Mouse (Mus musculus) thymus, adult 2 months (tissue): ENCODE data around the gene Ppfibp1.

Experiments used
- CTCF ChIP-seq: fragments of 200-500 bp; IDR thresholded peaks from 2 replicates; pipeline ENCODE4 v1.5.1; 2012; ENCODE audit warnings: mild to moderate bottlenecking, control low read depth, low read length, moderate library complexity, borderline replicate concordance; ENCODE audit not compliant: control insufficient read depth, poor library complexity, insufficient read depth; ENCODE audit errors: extremely low read depth
- POLR2A ChIP-seq: fragments of 200-500 bp; IDR thresholded peaks from 2 replicates; pipeline ENCODE4 v1.6.1; 2012; ENCODE audit warnings: mild to moderate bottlenecking, low read length, control low read depth, moderate library complexity; ENCODE audit not compliant: control insufficient read depth, poor library complexity, insufficient read depth; ENCODE audit errors: extremely low read depth

GRCm38 (mm10) chr6:147032303-147032925 is 144.1 kb downstream of the Ppfibp1 start, which contains the start of gene Rep15:
- TF ChIP-seq CTCF (no peak), POLR2A (no peak)
